Mouse (Mus musculus) yolk sac, embryonic 10.5 days (tissue): ENCODE results near the gene Aldh1b1.

Experiments used
- DNase-seq: peaks from one replicate; pipeline ENCODE4 v3.0.0-alpha.2; 2017; ENCODE audit warnings: low spot score

The Aldh1b1 gene

GRCm38 (mm10) chr4:45824761-45825556 is 26.1 kb downstream of the Aldh1b1 start:
- DNase-seq, result no peak

- no peak for DNase-seq
These were observed 27.6 kb downstream of the Aldh1b1 start, which contains the start of gene Igfbpl1 for GRCm38 (mm10) chr4:45826275-45827040. Gene Igfbpl1 (minus strand): TSS chr4:45826923.

GRCm38 (mm10) chr4:45829907-45830759 is 31.3 kb downstream of the Aldh1b1 start:
- no peak for DNase-seq

GRCm38 (mm10) chr4:45831996-45832395 is 33.2 kb downstream of the Aldh1b1 start:
- DNase-seq, result no peak

GRCm38 (mm10) chr4:45833461-45833860 is 34.6 kb downstream of the Aldh1b1 start:
- DNase-seq, result no peak

- DNase-seq, result peak; percentile 21
These were observed 45.5 kb downstream of the Aldh1b1 start for GRCm38 (mm10) chr4:45844355-45844754.

GRCm38 (mm10) chr4:45846263-45846662 is 47.4 kb downstream of the Aldh1b1 start:
- DNase-seq, result no peak

- DNase-seq, result no peak
These were observed 49.4 kb downstream of the Aldh1b1 start, which contains the start of gene Stra6l for GRCm38 (mm10) chr4:45848109-45848824. Gene Stra6l (plus strand): TSS chr4:45848664.

- DNase-seq, result peak; percentile 63
These were observed 50.0 kb downstream of the Aldh1b1 start for GRCm38 (mm10) chr4:45848825-45849156.

GRCm38 (mm10) chr4:45849419-45849818 is 50.6 kb downstream of the Aldh1b1 start:
- DNase-seq, result no peak

- peak; percentile 82 for DNase-seq
These were observed 52.8 kb downstream of the Aldh1b1 start for GRCm38 (mm10) chr4:45851640-45852051.

GRCm38 (mm10) chr4:45853496-45854246 is 54.8 kb downstream of the Aldh1b1 start:
- DNase-seq, result no peak
